24 mouse cellular contexts compared by ENCODE assay signal in genomic region chr19:38475394-38475793, GRCm38 (mm10). TPM values are rescaled to one million over a fixed set of nuclear protein-coding genes. Genes with fewer than 3 reads are reported as not detected.
A peak's percentile ranks its signal among the peaks of the same experiment; 100 is the strongest.
DNase-seq lines count a peak whose midpoint lies in the region; TF ChIP-seq lines count a peak whose summit lies in the region.
"Had no signal": no experiment of that assay in that cellular context is flagged by ENCODE, and none has a peak within 500 bp of the region (broad histone marks: within the 10 kb centered on the region; RNA-seq: fewer than 3 reads in every experiment).

No protein-coding gene starts in this region.

- intact Hi-C loops in heart, postnatal 10 days (cut with DNase I) = no loop called here
- intact Hi-C loops in gastrocnemius, adult 2 months (cut with DNase I) = loop anchor here (5.0 kb wide), 1 partner anchor 232 kb away; no protein-coding TSS in a partner anchor
- intact Hi-C loops in left cerebral cortex, adult 2 months (cut with DNase I) = no loop called here

- peak; percentile 21 to 23 for DNase-seq in heart, postnatal 10 days
- no peak for DNase-seq in heart, adult 8-10 months (ENCODE audit: low spot score)
- DNase-seq in ovary, postnatal 36 days (ENCODE audit: low spot score) = peak; percentile 18
- DNase-seq in ovary, postnatal 14 days (ENCODE audit: low spot score) = no peak
- DNase-seq in lung, postnatal 14 days = peak; percentile 36
- no peak for DNase-seq in gastrocnemius, adult 2 months
- DNase-seq in cerebellum, postnatal 14 days = no peak
- DNase-seq in left cerebral cortex, adult 2 months (ENCODE audit: extremely low spot score in 1 of 2, low spot score in 2 of 2) = no peak
- DNase-seq: adrenal gland, postnatal 25 days; cerebellum, adult 11-12 months; cerebellum, adult 9-11 months; kidney, adult 9 months; kidney, postnatal 14 days; liver, embryonic 13.5 days had no signal

- no peak for TF ChIP-seq CTCF in gastrocnemius, adult 2 months (IDR thresholded peaks at IDR 0.05)
- TF ChIP-seq CTCF in left cerebral cortex, adult 2 months (IDR thresholded peaks at IDR 0.05) = no peak

- no peak overlapping the region for H3K27ac ChIP-seq in gastrocnemius, adult 2 months
- H3K27ac ChIP-seq in left cerebral cortex, adult 2 months = no peak overlapping the region
- H3K27ac ChIP-seq: embryonic facial prominence, embryonic 13.5 days; forebrain, embryonic 10.5 days; forebrain, embryonic 15.5 days; hindbrain, embryonic 15.5 days; limb, embryonic 13.5 days; liver, embryonic 13.5 days; lung, embryonic 15.5 days; neural tube, embryonic 12.5 days had no signal

- H3K4me3 ChIP-seq in gastrocnemius, adult 2 months = no peak overlapping the region
- H3K4me3 ChIP-seq in left cerebral cortex, adult 2 months = no peak overlapping the region
- H3K4me3 ChIP-seq: embryonic facial prominence, embryonic 13.5 days; forebrain, embryonic 10.5 days; forebrain, embryonic 15.5 days; hindbrain, embryonic 15.5 days; limb, embryonic 13.5 days; liver, embryonic 13.5 days; lung, embryonic 15.5 days; neural tube, embryonic 12.5 days had no signal

RNA-seq across cellular contexts. Expression of gene Plce1, which starts 5.5 kb away (rescaled TPM):
- total RNA-seq in heart, postnatal 10 days (2021) = 10 to 100 TPM; 30.4 to 35.3 TPM
- total RNA-seq in heart, adult 8-10 months (2022) = 10 to 100 TPM; 15.0 to 19.5 (median 17.7) TPM
- 1 to 10 TPM; 5.1 to 8.5 TPM for total RNA-seq in gastrocnemius, adult 2 months (2021)
- total RNA-seq in left cerebral cortex, adult 2 months (2021) = 1 to 10 TPM; 4.8 to 5.6 TPM
- total RNA-seq: common myeloid progenitor, adult 5-6 weeks; hematopoietic stem cell, adult 5-6 weeks; MEL had no signal

Comparison
In these comparisons a context has a peak if more than half of its experiments do, and no peak if none do; other contexts are left out.
1. DNase-seq: peak in heart, postnatal 10 days (2 of 2), ovary, postnatal 36 days (single experiment) and lung, postnatal 14 days (single experiment); none in heart, adult 8-10 months (single experiment), ovary, postnatal 14 days (single experiment), gastrocnemius, adult 2 months (single experiment), cerebellum, postnatal 14 days (0 of 2) and left cerebral cortex, adult 2 months (0 of 2).